Mouse (Mus musculus): ENCODE measurements at regions not wholly inside any gene's neighbourhood (a gene's known extent, or its start where the extent isn't known, plus 50 kb on each side); places are given as distances from the start of the nearest gene placed in this dataset.
A peak's percentile ranks its signal among the peaks of the same experiment; 100 is the strongest.

GRCm38 (mm10) chr2:118025829-118026735 lies 85.6 kb upstream of the Thbs1 start:
- H3K9ac ChIP-seq (replicated peaks), result no peak overlapping the region
- H3K4me3 ChIP-seq (ENCODE audit: low read depth, low read length), result no peak overlapping the region
- H3K27me3 ChIP-seq (ENCODE audit: insufficient read depth, low read length), result no peaks in the 10 kb centered on the region
- H3K4me1 ChIP-seq (ENCODE audit: insufficient read depth), result no peaks in the 10 kb centered on the region
- no peak overlapping the region for H3K27ac ChIP-seq (ENCODE audit: low read depth)
- H3K9me3 ChIP-seq (ENCODE audit: low read length), result no peaks in the 10 kb centered on the region
- ATAC-seq (peak; percentile 41; the same call in 1 of the 2 replicates), DNase-seq (peak; percentile 20)
- TF ChIP-seq EP300 (IDR thresholded peaks at IDR 0.05; ENCODE audit: low read depth), result no peak
- no peak for TF ChIP-seq CTCF (IDR thresholded peaks at IDR 0.05; ENCODE audit: low read depth)
- no peak overlapping the region for H3K4me2 ChIP-seq (ENCODE audit: low read depth, low read length)
- no peaks in the 10 kb centered on the region for H3K36me3 ChIP-seq (replicated peaks; ENCODE audit: insufficient read depth, low read length)
- 50% methylated on average over 6 of the region's 6 CpGs for WGBS (ENCODE audit: insufficient replicate concordance)

DNA sequence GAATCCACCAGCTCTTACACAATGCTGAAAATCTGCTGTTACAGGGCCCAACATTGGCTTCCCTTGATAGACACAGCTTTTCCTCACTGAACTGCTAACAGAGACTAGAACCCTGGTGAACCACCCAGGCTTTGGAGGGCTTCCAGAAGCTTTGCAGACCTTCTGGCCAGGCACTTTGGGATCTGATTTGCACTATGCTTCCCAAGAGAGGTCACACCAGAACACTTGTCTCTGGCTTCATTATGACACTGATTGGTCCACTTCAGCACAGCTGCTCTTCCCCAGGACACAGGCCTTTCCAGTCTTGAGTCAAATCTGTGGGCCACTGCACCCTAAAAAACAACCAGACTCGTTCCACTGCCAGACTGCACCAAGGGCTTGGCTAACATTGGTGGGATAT lies 82.8 kb upstream of the Thbs1 start:
- WGBS (ENCODE audit: insufficient replicate concordance), result 42% methylated on average over 1 of the region's 1 CpGs
- no peak for ATAC-seq
- no peak overlapping the region for H3K9ac ChIP-seq (replicated peaks)
- H3K4me2 ChIP-seq (ENCODE audit: low read depth, low read length), result no peak overlapping the region
- no peak for DNase-seq
- TF ChIP-seq CTCF (IDR thresholded peaks at IDR 0.05; ENCODE audit: low read depth) (no peak), EP300 (IDR thresholded peaks at IDR 0.05; ENCODE audit: low read depth) (no peak)
- H3K4me1 ChIP-seq (ENCODE audit: insufficient read depth), result no peaks in the 10 kb centered on the region
- no peaks in the 10 kb centered on the region for H3K36me3 ChIP-seq (replicated peaks; ENCODE audit: insufficient read depth, low read length)
- no peaks in the 10 kb centered on the region for H3K9me3 ChIP-seq (ENCODE audit: low read length)
- no peak overlapping the region for H3K27ac ChIP-seq (ENCODE audit: low read depth)
- no peaks in the 10 kb centered on the region for H3K27me3 ChIP-seq (ENCODE audit: insufficient read depth, low read length)
- no peak overlapping the region for H3K4me3 ChIP-seq (ENCODE audit: low read depth, low read length)

GRCm38 (mm10) chr2:118029470-118030108 lies 82.1 kb upstream of the Thbs1 start:
- Histone ChIP-seq H3K9me3 (ENCODE audit: low read length) (no peaks in the 10 kb centered on the region), H3K36me3 (replicated peaks; ENCODE audit: insufficient read depth, low read length) (no peaks in the 10 kb centered on the region), H3K9ac (replicated peaks) (no peak overlapping the region), H3K4me2 (ENCODE audit: low read depth, low read length) (no peak overlapping the region), H3K4me3 (ENCODE audit: low read depth, low read length) (no peak overlapping the region), H3K27me3 (ENCODE audit: insufficient read depth, low read length) (no peaks in the 10 kb centered on the region), H3K4me1 (ENCODE audit: insufficient read depth) (no peaks in the 10 kb centered on the region), H3K27ac (ENCODE audit: low read depth) (no peak overlapping the region)
- TF ChIP-seq EP300 (IDR thresholded peaks at IDR 0.05; ENCODE audit: low read depth), result no peak
- TF ChIP-seq CTCF (IDR thresholded peaks at IDR 0.05; ENCODE audit: low read depth), result no peak
- DNase-seq, result no peak
- 38% methylated on average over 1 of the region's 1 CpGs for WGBS (ENCODE audit: insufficient replicate concordance)
- no peak for ATAC-seq

- Histone ChIP-seq H3K4me2 (ENCODE audit: low read depth, low read length) (no peak overlapping the region), H3K4me3 (ENCODE audit: low read depth, low read length) (no peak overlapping the region), H3K9ac (replicated peaks) (no peak overlapping the region), H3K27ac (ENCODE audit: low read depth) (no peak overlapping the region), H3K36me3 (replicated peaks; ENCODE audit: insufficient read depth, low read length) (no peaks in the 10 kb centered on the region), H3K27me3 (ENCODE audit: insufficient read depth, low read length) (no peaks in the 10 kb centered on the region), H3K9me3 (ENCODE audit: low read length) (no peaks in the 10 kb centered on the region), H3K4me1 (ENCODE audit: insufficient read depth) (no peaks in the 10 kb centered on the region)
- 68% methylated on average over 2 of the region's 2 CpGs for WGBS (ENCODE audit: insufficient replicate concordance)
- TF ChIP-seq EP300 (IDR thresholded peaks at IDR 0.05; ENCODE audit: low read depth) (no peak), CTCF (IDR thresholded peaks at IDR 0.05; ENCODE audit: low read depth) (no peak)
- DNase-seq (no peak), ATAC-seq (no peak)
Observed at GRCm38 (mm10) chr2:118031662-118032061, 80.0 kb upstream of the Thbs1 start.

GRCm38 (mm10) chr2:118033377-118033776 lies 78.3 kb upstream of the Thbs1 start:
- TF ChIP-seq CTCF (IDR thresholded peaks at IDR 0.05; ENCODE audit: low read depth) (no peak), EP300 (IDR thresholded peaks at IDR 0.05; ENCODE audit: low read depth) (no peak)
- H3K27me3 ChIP-seq (ENCODE audit: insufficient read depth, low read length), result no peaks in the 10 kb centered on the region
- no peaks in the 10 kb centered on the region for H3K36me3 ChIP-seq (replicated peaks; ENCODE audit: insufficient read depth, low read length)
- no peak overlapping the region for H3K9ac ChIP-seq (replicated peaks)
- ATAC-seq, result no peak
- no peak for DNase-seq
- H3K4me2 ChIP-seq (ENCODE audit: low read depth, low read length), result no peak overlapping the region
- 73% methylated on average over 4 of the region's 4 CpGs for WGBS (ENCODE audit: insufficient replicate concordance)
- no peaks in the 10 kb centered on the region for H3K9me3 ChIP-seq (ENCODE audit: low read length)
- H3K4me3 ChIP-seq (ENCODE audit: low read depth, low read length), result no peak overlapping the region
- no peaks in the 10 kb centered on the region for H3K4me1 ChIP-seq (ENCODE audit: insufficient read depth)
- no peak overlapping the region for H3K27ac ChIP-seq (ENCODE audit: low read depth)

DNA sequence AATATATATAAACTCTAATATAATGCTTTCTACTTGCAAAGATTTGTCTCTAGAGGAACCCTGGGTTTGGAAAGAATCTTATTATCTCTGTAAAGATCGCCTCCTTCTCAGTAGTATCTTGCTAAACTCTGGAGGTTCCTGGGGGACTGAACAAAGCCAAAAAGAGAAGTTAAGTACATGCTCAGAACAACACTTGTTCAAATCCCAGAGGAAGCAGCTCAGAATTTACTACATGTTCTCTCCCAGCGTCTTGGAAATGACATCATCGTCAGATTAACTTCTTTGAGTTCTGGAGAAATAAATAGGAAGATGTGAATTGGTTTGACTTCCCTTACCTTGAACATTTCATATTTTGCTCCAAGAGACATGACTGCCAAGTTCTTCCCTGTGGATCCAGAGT lies 77.7 kb upstream of the Thbs1 start:
- H3K4me1 ChIP-seq (ENCODE audit: insufficient read depth), result no peaks in the 10 kb centered on the region
- no peak overlapping the region for H3K9ac ChIP-seq (replicated peaks)
- no peak overlapping the region for H3K4me3 ChIP-seq (ENCODE audit: low read depth, low read length)
- no peaks in the 10 kb centered on the region for H3K9me3 ChIP-seq (ENCODE audit: low read length)
- no peaks in the 10 kb centered on the region for H3K36me3 ChIP-seq (replicated peaks; ENCODE audit: insufficient read depth, low read length)
- no peak for DNase-seq
- 69% methylated on average over 3 of the region's 3 CpGs for WGBS (ENCODE audit: insufficient replicate concordance)
- ATAC-seq, result no peak
- H3K27ac ChIP-seq (ENCODE audit: low read depth), result no peak overlapping the region
- H3K4me2 ChIP-seq (ENCODE audit: low read depth, low read length), result no peak overlapping the region
- TF ChIP-seq CTCF (IDR thresholded peaks at IDR 0.05; ENCODE audit: low read depth), result no peak
- no peak for TF ChIP-seq EP300 (IDR thresholded peaks at IDR 0.05; ENCODE audit: low read depth)
- H3K27me3 ChIP-seq (ENCODE audit: insufficient read depth, low read length), result no peaks in the 10 kb centered on the region

Measured in liver, postnatal 0 days (tissue).